Mouse (Mus musculus) cerebellum, adult 2 months (tissue): ENCODE results near the gene Gm28041. TPM values are rescaled to one million over a fixed set of nuclear protein-coding genes. Genes with fewer than 3 reads are reported as not detected.
A peak's percentile ranks its signal among the peaks of the same experiment; 100 is the strongest.

ENCODE experiments used
- DNase-seq, 2 experiments: peaks; one replicate each; pipeline ENCODE4 v3.0.0; 2021
- H3K27ac ChIP-seq: fragments of 200-500 bp; 2 replicates; pipeline ENCODE4 v1.5.1; 2012; ENCODE audit warnings: low read length, control low read depth, inconsistent platforms; ENCODE audit not compliant: insufficient read depth
- H3K27me3 ChIP-seq: fragments of 200-500 bp; 2 replicates; pipeline ENCODE4 v1.6.1; 2012; ENCODE audit warnings: inconsistent platforms, mild to moderate bottlenecking, low read length, moderate library complexity; ENCODE audit not compliant: control insufficient read depth, insufficient read depth
- H3K4me1 ChIP-seq: fragments of 200-500 bp; 2 replicates; pipeline ENCODE4 v1.6.1; 2011; ENCODE audit warnings: low read length; ENCODE audit not compliant: control insufficient read depth, insufficient read depth
- H3K4me3 ChIP-seq: fragments of 200-500 bp; replicated peaks from 2 replicates; pipeline ENCODE3; 2011; ENCODE audit warnings: mild to moderate bottlenecking, low read depth, low read length, control low read depth; ENCODE audit not compliant: insufficient read depth
- CTCF ChIP-seq: fragments of 200-500 bp; IDR thresholded peaks from 2 replicates; pipeline ENCODE4 v1.5.1; 2011; ENCODE audit warnings: low read depth, mild to moderate bottlenecking, control low read depth, low read length, moderate library complexity, borderline replicate concordance; ENCODE audit not compliant: insufficient read depth
- POLR2A ChIP-seq: fragments of 200-500 bp; IDR thresholded peaks from 2 replicates; pipeline ENCODE4 v1.6.1; 2011; ENCODE audit warnings: low read length, control low read depth, borderline replicate concordance; ENCODE audit not compliant: insufficient read depth
- WGBS: fragments of 180-500 bp; shearing (Covaris S2); methylation state at CpG from one replicate; pipeline ENCODE4 v1.1.7; 2018; 5-methylcytosine and 5-hydroxymethylcytosine counted together
- polyA plus RNA-seq: library from polyadenylated mRNA; depleted of rRNA; stranded (reverse); fragments of >200 nt; gene quantifications from 2 replicates; pipeline ENCODE4 v1.2.3, GENCODE M21; 2012; rRNA removed

The Gm28041 gene
- polyA plus RNA-seq, 1 experiment: not detected

DNA sequence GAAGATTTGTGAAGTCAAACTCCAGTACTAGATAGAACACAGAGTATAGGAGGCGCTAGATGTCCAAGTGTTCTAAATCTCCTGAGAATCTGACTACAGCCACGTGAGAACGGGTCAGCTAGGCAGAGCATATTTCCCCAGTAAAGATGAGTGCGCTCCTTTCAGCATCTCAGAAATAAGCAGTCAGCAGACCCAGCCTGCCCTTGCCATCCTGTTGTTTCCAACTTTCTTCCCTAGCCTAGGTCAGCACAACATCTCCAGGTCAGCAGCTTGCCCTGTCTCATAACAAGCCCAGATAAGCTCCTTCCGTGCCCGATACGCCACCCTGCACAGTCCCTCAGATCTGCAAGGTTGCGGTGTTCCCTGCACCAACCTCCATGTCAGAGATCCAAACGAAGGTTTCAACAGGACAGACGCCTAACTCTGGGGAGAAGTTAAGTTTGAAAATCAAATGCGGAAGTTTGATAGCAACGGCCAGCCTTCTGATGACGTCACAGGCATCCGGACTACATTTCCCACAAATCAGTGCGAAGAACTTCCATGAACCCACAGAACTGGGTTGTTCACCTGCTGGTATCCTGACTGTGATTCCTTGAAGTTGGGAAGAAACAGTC is 15.3 kb downstream of the Gm28041 start, which contains the start of the genes Gm28044 and Zfp953:
Gm28044 (minus strand) TSS at position 406 of the 614 bp plus-strand sequence.
Zfp953 (minus strand) TSS at position 475 of the 614 bp plus-strand sequence.
- Histone ChIP-seq H3K27me3 (no peaks in the 10 kb centered on the region), H3K27ac (0 out of 2 replicates have a peak within 1 kb of the TSS, but pooled peaks have one; percentile 4), H3K4me3 (peak within 1 kb of the TSS; percentile 89), H3K4me1 (no peaks in the 10 kb centered on the region)
- 1% methylated on average over 15 of the region's 15 CpGs for WGBS
- no peak for TF ChIP-seq CTCF
- TF ChIP-seq POLR2A: peak; percentile 44; the same call in 1 of the 2 replicates
- peak; percentile 89 to 91 for DNase-seq

- H3K27ac ChIP-seq: no peak overlapping the region
- H3K4me1 ChIP-seq: no peaks in the 10 kb centered on the region
- no peak for TF ChIP-seq CTCF
- no peak for TF ChIP-seq POLR2A
- no peak overlapping the region for H3K4me3 ChIP-seq
- no peaks in the 10 kb centered on the region for H3K27me3 ChIP-seq
- no peak for DNase-seq
Measured at GRCm38 (mm10) chr13:67351854-67352253, 23.7 kb downstream of the Gm28041 start.

DNA sequence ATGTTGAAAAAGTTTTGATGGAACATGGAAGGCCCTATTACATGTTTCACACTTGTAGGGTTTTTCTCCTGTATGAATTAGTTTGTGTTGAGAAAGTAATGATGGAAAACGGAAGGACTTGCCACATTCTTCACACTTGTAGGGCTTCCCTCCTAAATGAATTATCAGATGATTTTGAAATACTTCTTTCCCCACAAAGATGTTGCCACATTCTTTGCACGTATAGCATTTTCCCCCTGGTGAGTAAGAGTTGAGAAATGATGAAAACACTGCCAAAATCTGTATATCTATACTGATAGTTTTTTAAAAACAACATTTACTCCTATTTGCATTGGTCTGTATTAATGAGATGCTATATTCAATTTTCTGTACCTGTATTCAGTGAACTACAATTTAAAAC is 32.1 kb downstream of the Gm28041 start:
- TF ChIP-seq POLR2A: no peak
- no peak for TF ChIP-seq CTCF
- H3K27me3 ChIP-seq: no peaks in the 10 kb centered on the region
- no peaks in the 10 kb centered on the region for H3K4me1 ChIP-seq
- no peak overlapping the region for H3K4me3 ChIP-seq
- DNase-seq: no peak
- no peak overlapping the region for H3K27ac ChIP-seq
- WGBS: 90% methylated on average over 2 of the region's 2 CpGs

DNA sequence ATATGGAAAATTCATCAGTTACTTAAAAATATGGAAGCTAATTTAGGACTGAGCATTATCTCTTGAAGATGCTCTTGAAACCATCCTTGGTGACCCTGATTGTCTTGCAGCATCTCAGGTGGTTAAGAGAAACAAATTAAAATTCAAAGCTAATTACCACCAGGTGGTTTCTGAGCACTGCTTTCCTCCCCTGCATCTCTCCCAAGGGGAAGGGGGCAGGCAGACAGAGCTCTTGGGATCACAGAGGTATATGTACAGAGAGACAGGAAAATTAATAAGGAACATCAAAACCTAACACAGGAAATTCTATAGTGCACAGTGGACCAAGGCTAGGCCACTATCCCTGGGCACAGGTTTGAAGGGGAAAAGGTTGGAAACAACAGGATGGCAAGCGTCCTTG is 42.7 kb downstream of the Gm28041 start:
- 68% methylated on average over 1 of the region's 1 CpGs for WGBS
- Histone ChIP-seq H3K4me3 (peak overlapping the region; percentile 78), H3K4me1 (no peaks in the 10 kb centered on the region), H3K27ac (no peak overlapping the region), H3K27me3 (no peaks in the 10 kb centered on the region)
- TF ChIP-seq POLR2A: no peak
- DNase-seq: peak in 1 of 2 experiments; percentile 5

- peak; percentile 58 for TF ChIP-seq CTCF
- TF ChIP-seq POLR2A: 0 out of 2 replicates have a peak, but pooled peaks have one; percentile 39
- DNase-seq: peak; percentile 82 to 85
- H3K27me3 ChIP-seq: no peaks in the 10 kb centered on the region
- H3K27ac ChIP-seq: peak within 1 kb of the TSS; percentile 42; the same call in 1 of the 2 replicates
- H3K4me1 ChIP-seq: no peaks in the 10 kb centered on the region
- WGBS: 7% methylated on average over 17 of the region's 17 CpGs
- H3K4me3 ChIP-seq: peak within 1 kb of the TSS; percentile 78
Measured at GRCm38 (mm10) chr13:67332019-67332724, 43.4 kb downstream of the Gm28041 start, which contains the start of gene Zfp595. Zfp595 (minus strand) TSS chr13:67332570.

GRCm38 (mm10) chr13:67306718-67307117 is 68.8 kb downstream of the Gm28041 start:
- H3K27ac ChIP-seq: no peak overlapping the region

GRCm38 (mm10) chr13:67305822-67306672 is 69.5 kb downstream of the Gm28041 start, which contains the start of gene Zfp457:
Zfp457 (minus strand) TSS chr13:67306485.
- TF ChIP-seq CTCF (no peak), POLR2A (peak; percentile 77; the same call in 1 of the 2 replicates)
- Histone ChIP-seq H3K4me3 (peak within 1 kb of the TSS; percentile 94), H3K27ac (peak within 1 kb of the TSS; percentile 57), H3K27me3 (no peaks in the 10 kb centered on the region), H3K4me1 (no peaks in the 10 kb centered on the region)
- WGBS: 4% methylated on average over 16 of the region's 16 CpGs
- peak; percentile 92 for DNase-seq

More at GRCm38 (mm10) chr13:67306718-67307117, 68.8 kb downstream of the Gm28041 start:
- Histone ChIP-seq H3K27me3 (no peaks in the 10 kb centered on the region), H3K4me3 (no peak overlapping the region), H3K4me1 (no peaks in the 10 kb centered on the region)
- DNase-seq: no peak
- WGBS: 24% methylated on average over 5 of the region's 5 CpGs
- no peak for TF ChIP-seq POLR2A
- TF ChIP-seq CTCF: no peak

Other genes with a start within 250 kb of the Gm28041 start
- 3.0 and 3.1 TPM in 2 replicates for gene Rsl1, start 202.6 kb downstream of the Gm28041 start, polyA plus RNA-seq
- 0.84 and 1.1 TPM in 2 replicates for gene Zfp455, start 181.2 kb downstream of the Gm28041 start, polyA plus RNA-seq
- gene Zfp458, start 97.3 kb downstream of the Gm28041 start, polyA plus RNA-seq: 4.0 TPM in 2 replicates
- gene Zfp457, start 69.2 kb downstream of the Gm28041 start, polyA plus RNA-seq: 2.9 and 3.4 TPM in 2 replicates
- gene Zfp595, start 43.2 kb downstream of the Gm28041 start, polyA plus RNA-seq: 2.3 and 2.4 TPM in 2 replicates
- gene Gm28044, start 15.2 kb downstream of the Gm28041 start, polyA plus RNA-seq: 0.43 TPM in 1 of 2 replicates, not detected in the other
- gene Zfp953, start 15.1 kb downstream of the Gm28041 start, polyA plus RNA-seq: 0.44 and 0.59 TPM in 2 replicates
- 0.30 and 0.77 TPM in 2 replicates for gene Zfp456, start 77 bp upstream of the Gm28041 start, polyA plus RNA-seq
- gene Zfp429, start 24.1 kb upstream of the Gm28041 start, polyA plus RNA-seq: 2.9 and 3.2 TPM in 2 replicates
- gene Zfp459, start 45.7 kb upstream of the Gm28041 start, polyA plus RNA-seq: 0.97 and 1.0 TPM in 2 replicates
- gene Zfp874a, start 75.9 kb upstream of the Gm28041 start, polyA plus RNA-seq: 7.4 and 8.4 TPM in 2 replicates
- gene Zfp874b, start 108.5 kb upstream of the Gm28041 start, polyA plus RNA-seq: 10.0 and 12.6 TPM in 2 replicates
- 7.1 and 7.7 TPM in 2 replicates for gene Zfp58, start 124.8 kb upstream of the Gm28041 start, polyA plus RNA-seq
- gene Gm26965, start 150.4 kb upstream of the Gm28041 start, polyA plus RNA-seq: not detected in 2 replicates
- 27.9 and 29.0 TPM in 2 replicates for gene Zfp87, start 150.4 kb upstream of the Gm28041 start, polyA plus RNA-seq
- 6.8 and 7.0 TPM in 2 replicates for gene Zfp748, start 178.1 kb upstream of the Gm28041 start, polyA plus RNA-seq
- 3.8 TPM in 2 replicates for gene Zfp729b, start 234.0 kb upstream of the Gm28041 start, polyA plus RNA-seq